Mouse (Mus musculus) liver, embryonic 12.5 days (tissue): ENCODE measurements around the gene Tnfrsf1a. TPM values are rescaled to one million over a fixed set of nuclear protein-coding genes. Genes with fewer than 3 reads are reported as not detected.
"Not testable (repeated sequence)": the region's sequence is repeated elsewhere in the genome, so short reads cannot be mapped to it uniquely, and the experiment has no call there.

Source experiments
- ATAC-seq: fragments of 200-750 bp; cut with Nextera tagmentation; 2 replicates; pipeline ENCODE4 v1.8.0; 2017; ENCODE audit warnings: moderate number of reproducible peaks, mild to moderate bottlenecking, moderate library complexity
- H3K27ac ChIP-seq: fragments of 300-500 bp; sonication (generic); 2 replicates; pipeline ENCODE4 v1.5.1; 2016; ENCODE audit warnings: mild to moderate bottlenecking
- H3K27me3 ChIP-seq: fragments of 300-500 bp; sonication (generic); replicated peaks from 2 replicates; pipeline ENCODE4 v1.6.1; 2016; ENCODE audit warnings: mild to moderate bottlenecking, moderate library complexity
- H3K36me3 ChIP-seq: fragments of 300-500 bp; sonication (generic); 2 replicates; pipeline ENCODE4 v1.6.1; 2016; ENCODE audit warnings: mild to moderate bottlenecking, moderate library complexity
- H3K4me1 ChIP-seq: fragments of 300-500 bp; sonication (generic); 2 replicates; pipeline ENCODE4 v1.6.1; 2016
- H3K4me2 ChIP-seq: fragments of 300-500 bp; sonication (generic); 2 replicates; pipeline ENCODE4 v1.6.1; 2016; ENCODE audit warnings: mild to moderate bottlenecking, moderate library complexity
- H3K4me3 ChIP-seq: fragments of 300-500 bp; sonication (generic); 2 replicates; pipeline ENCODE4 v1.5.1; 2016; ENCODE audit warnings: mild to moderate bottlenecking, moderate library complexity
- H3K9ac ChIP-seq: fragments of 300-500 bp; sonication (generic); 2 replicates; pipeline ENCODE4 v1.6.1; 2016; ENCODE audit warnings: mild to moderate bottlenecking, moderate library complexity
- H3K9me3 ChIP-seq: fragments of 300-500 bp; sonication (generic); replicated peaks from 2 replicates; pipeline ENCODE4 v1.6.1; 2016; ENCODE audit warnings: mild to moderate bottlenecking, moderate library complexity
- WGBS: fragments of 180-500 bp; shearing (Covaris S2); methylation state at CpG from one replicate; pipeline ENCODE4 v1.1.7; 2016; ENCODE audit not compliant: insufficient replicate concordance; 5-methylcytosine and 5-hydroxymethylcytosine counted together
- polyA plus RNA-seq: library from polyadenylated mRNA; unstranded; fragments of >200 nt; fragmentation: Nextera tagmentation; extraction: Ambion mirVana; gene quantifications from 2 replicates; pipeline ENCODE4 v1.2.1, GENCODE M21; 2016

The Tnfrsf1a gene
- 23.0 and 23.4 TPM in 2 replicates for polyA plus RNA-seq

GRCm38 (mm10) chr6:125348721-125349574 lies at the start of gene Tnfrsf1a:
Gene Tnfrsf1a (plus strand): TSS chr6:125349362.
- Histone ChIP-seq H3K4me1 (peaks cover 60% of the 10 kb centered on the region), H3K9ac (peak within 1 kb of the TSS; percentile 67), H3K4me2 (peak within 1 kb of the TSS; percentile 79), H3K36me3 (no peaks in the 10 kb centered on the region), H3K9me3 (no peaks in the 10 kb centered on the region), H3K27me3 (0 out of 2 replicates have a peak, but pooled peaks cover 6% of the 10 kb centered on the region), H3K4me3 (peak within 1 kb of the TSS; percentile 64), H3K27ac (peak within 1 kb of the TSS; percentile 70)
- 7% methylated on average over 22 of the region's 22 CpGs for WGBS
- ATAC-seq: peak; percentile 18; the same call in 1 of the 2 replicates

- Histone ChIP-seq H3K27me3 (no peaks in the 10 kb centered on the region), H3K27ac (no peak overlapping the region)
- ATAC-seq: no peak
These were observed 48.2 kb upstream of the Tnfrsf1a start for GRCm38 (mm10) chr6:125300982-125301381.

GRCm38 (mm10) chr6:125302231-125302982 lies 46.8 kb upstream of the Tnfrsf1a start:
- Histone ChIP-seq H3K27me3 (no peaks in the 10 kb centered on the region), H3K36me3 (peaks cover 16% of the 10 kb centered on the region), H3K9ac (no peak overlapping the region), H3K27ac (no peak overlapping the region), H3K4me2 (no peak overlapping the region), H3K9me3 (0 out of 2 replicates have a peak, but pooled peaks cover 3% of the 10 kb centered on the region), H3K4me1 (no peaks in the 10 kb centered on the region), H3K4me3 (no peak overlapping the region)
- 77% methylated on average over 24 of the region's 24 CpGs for WGBS
- no peak for ATAC-seq

More at GRCm38 (mm10) chr6:125300982-125301381, 48.2 kb upstream of the Tnfrsf1a start:
- no peaks in the 10 kb centered on the region for H3K4me1 ChIP-seq
- H3K4me2 ChIP-seq: no peak overlapping the region
- WGBS: 60% methylated on average over 1 of the region's 1 CpGs
- 0 out of 2 replicates have a peak, but pooled peaks cover 3% of the 10 kb centered on the region for H3K9me3 ChIP-seq
- H3K9ac ChIP-seq: no peak overlapping the region
- H3K4me3 ChIP-seq: no peak overlapping the region
- peaks cover 1% of the 10 kb centered on the region; the same call in 1 of the 2 replicates for H3K36me3 ChIP-seq

GRCm38 (mm10) chr6:125303242-125303641 lies 45.9 kb upstream of the Tnfrsf1a start:
- WGBS: 69% methylated on average over 4 of the region's 4 CpGs
- Histone ChIP-seq H3K4me1 (no peaks in the 10 kb centered on the region), H3K36me3 (peaks cover 22% of the 10 kb centered on the region), H3K4me3 (no peak overlapping the region), H3K27ac (no peak overlapping the region), H3K4me2 (no peak overlapping the region), H3K9ac (no peak overlapping the region), H3K27me3 (no peaks in the 10 kb centered on the region), H3K9me3 (0 out of 2 replicates have a peak, but pooled peaks cover 3% of the 10 kb centered on the region)
- no peak for ATAC-seq

GRCm38 (mm10) chr6:125304408-125304807 lies 44.8 kb upstream of the Tnfrsf1a start:
- not testable (repeated sequence) for H3K9me3 ChIP-seq, H3K4me1 ChIP-seq, H3K27ac ChIP-seq, ATAC-seq, H3K9ac ChIP-seq, H3K4me2 ChIP-seq, H3K27me3 ChIP-seq, H3K4me3 ChIP-seq
- 74% methylated on average over 7 of the region's 7 CpGs for WGBS
- peaks cover 34% of the 10 kb centered on the region for H3K36me3 ChIP-seq

- Histone ChIP-seq H3K36me3 (peaks cover 38% of the 10 kb centered on the region), H3K27ac (no peak overlapping the region), H3K4me2 (no peak overlapping the region), H3K27me3 (no peaks in the 10 kb centered on the region), H3K4me3 (no peak overlapping the region), H3K9ac (no peak overlapping the region), H3K4me1 (peaks cover 3% of the 10 kb centered on the region; the same call in 1 of the 2 replicates), H3K9me3 (0 out of 2 replicates have a peak, but pooled peaks cover 3% of the 10 kb centered on the region)
- no peak for ATAC-seq
- 69% methylated on average over 6 of the region's 6 CpGs for WGBS
These were observed 43.7 kb upstream of the Tnfrsf1a start for GRCm38 (mm10) chr6:125305465-125305864.

- Histone ChIP-seq H3K4me1 (peaks cover 5% of the 10 kb centered on the region), H3K9me3 (0 out of 2 replicates have a peak, but pooled peaks cover 3% of the 10 kb centered on the region), H3K36me3 (peaks cover 44% of the 10 kb centered on the region), H3K27me3 (no peaks in the 10 kb centered on the region), H3K9ac (no peak overlapping the region), H3K4me3 (no peak overlapping the region), H3K4me2 (no peak overlapping the region), H3K27ac (no peak overlapping the region)
- ATAC-seq: no peak
- 82% methylated on average over 5 of the region's 5 CpGs for WGBS
These were observed 42.1 kb upstream of the Tnfrsf1a start for GRCm38 (mm10) chr6:125307091-125307490.

- Histone ChIP-seq H3K4me1 (peaks cover 21% of the 10 kb centered on the region), H3K4me3 (no peak overlapping the region), H3K27me3 (peaks cover 16% of the 10 kb centered on the region), H3K36me3 (peaks cover 44% of the 10 kb centered on the region), H3K9ac (no peak overlapping the region), H3K9me3 (0 out of 2 replicates have a peak, but pooled peaks cover 3% of the 10 kb centered on the region), H3K4me2 (no peak overlapping the region), H3K27ac (no peak overlapping the region)
- no peak for ATAC-seq
- 37% methylated on average over 13 of the region's 13 CpGs for WGBS
These were observed 40.2 kb upstream of the Tnfrsf1a start for GRCm38 (mm10) chr6:125308921-125309320.

- Histone ChIP-seq H3K4me1 (peaks cover 26% of the 10 kb centered on the region), H3K27me3 (peaks cover 20% of the 10 kb centered on the region), H3K9ac (no peak overlapping the region), H3K4me2 (no peak overlapping the region), H3K9me3 (0 out of 2 replicates have a peak, but pooled peaks cover 3% of the 10 kb centered on the region), H3K4me3 (no peak overlapping the region), H3K27ac (no peak overlapping the region), H3K36me3 (peaks cover 44% of the 10 kb centered on the region)
- no peak for ATAC-seq
- WGBS: 53% methylated on average over 5 of the region's 5 CpGs
These were observed 39.8 kb upstream of the Tnfrsf1a start for GRCm38 (mm10) chr6:125309406-125309805.

- Histone ChIP-seq H3K4me2 (peak overlapping the region; percentile 69), H3K4me1 (peaks cover 27% of the 10 kb centered on the region), H3K4me3 (peak overlapping the region; percentile 53), H3K9me3 (no peaks in the 10 kb centered on the region), H3K27ac (no peak overlapping the region), H3K36me3 (peaks cover 31% of the 10 kb centered on the region), H3K9ac (no peak overlapping the region), H3K27me3 (peaks cover 24% of the 10 kb centered on the region)
- ATAC-seq: no peak
- WGBS: 75% methylated on average over 9 of the region's 9 CpGs
These were observed 37.0 kb upstream of the Tnfrsf1a start for GRCm38 (mm10) chr6:125312171-125312570.

- Histone ChIP-seq H3K9ac (peak overlapping the region; percentile 60), H3K27ac (peak overlapping the region; percentile 71; the same call in 1 of the 2 replicates), H3K4me1 (peaks cover 27% of the 10 kb centered on the region), H3K4me3 (peak overlapping the region; percentile 53), H3K9me3 (no peaks in the 10 kb centered on the region), H3K36me3 (peaks cover 26% of the 10 kb centered on the region), H3K4me2 (peak overlapping the region; percentile 69), H3K27me3 (peaks cover 24% of the 10 kb centered on the region)
- 49% methylated on average over 22 of the region's 22 CpGs for WGBS
- ATAC-seq: no peak
These were observed 36.4 kb upstream of the Tnfrsf1a start for GRCm38 (mm10) chr6:125312581-125313355.
